Mouse (Mus musculus) monocyte, adult 5-6 weeks (primary cell): ENCODE measurements around the gene Tmem132c. TPM values are rescaled to one million over a fixed set of nuclear protein-coding genes. Genes with fewer than 3 reads are reported as not detected.

Source experiments
- ATAC-seq: fragments of 153-309, 156-312 bp; replicated peaks from 2 replicates; pipeline ENCODE4 v1.8.0; 2017; ENCODE audit warnings: mild to moderate bottlenecking; ENCODE audit not compliant: low TSS enrichment, insufficient number of reproducible peaks, severe bottlenecking, poor library complexity, low FRiP score
- total RNA-seq: library from RNA; stranded (forward); fragments of 200-1000, 200-491, 200-594 nt; gene quantifications from 3 replicates; pipeline ENCODE4 v1.2.3, GENCODE M21; 2017

Gene Tmem132c
- not detected in 3 replicates for total RNA-seq

DNA sequence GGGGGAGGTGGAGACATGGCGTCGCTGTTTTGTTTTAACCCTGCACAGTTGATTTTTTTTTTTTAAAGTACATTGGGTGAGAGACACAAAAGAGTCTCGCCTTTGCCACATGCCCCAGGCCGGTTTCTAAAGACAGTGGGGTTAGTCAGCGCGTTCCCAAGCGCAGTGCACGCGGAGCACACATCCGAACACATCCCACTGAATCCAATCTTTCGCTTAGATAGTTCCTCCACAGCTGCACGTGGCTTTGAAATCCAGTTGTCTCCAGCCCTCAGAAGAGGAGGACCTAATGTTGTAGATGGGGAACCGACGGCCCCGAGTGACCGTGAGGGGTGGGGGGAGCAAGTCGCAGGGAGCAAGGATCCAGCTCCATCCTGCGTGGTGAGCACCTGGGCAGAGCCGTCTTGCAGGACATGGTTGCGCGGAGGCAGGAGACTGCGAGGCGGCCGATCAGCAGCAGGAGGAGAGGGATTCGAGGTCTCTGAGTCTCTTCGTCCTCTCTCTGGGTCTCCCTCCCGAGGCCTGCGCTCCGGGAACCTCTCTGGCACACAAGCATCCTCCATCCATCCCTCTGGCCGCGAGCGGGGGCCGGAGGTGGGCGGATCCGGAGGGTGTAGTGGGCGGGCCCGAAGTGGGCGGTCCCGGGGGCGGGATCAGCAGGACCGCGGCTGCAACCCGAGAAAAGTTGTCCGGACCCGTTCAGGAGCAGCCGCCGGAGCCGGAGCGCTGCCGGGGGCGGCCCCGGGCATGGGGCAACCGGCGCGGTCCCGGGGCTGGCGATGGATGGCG is at the start of gene Tmem132c:
TSS of gene Tmem132c (plus strand) at position 673 of the 789 bp plus-strand sequence.
- no peak for ATAC-seq

DNA sequence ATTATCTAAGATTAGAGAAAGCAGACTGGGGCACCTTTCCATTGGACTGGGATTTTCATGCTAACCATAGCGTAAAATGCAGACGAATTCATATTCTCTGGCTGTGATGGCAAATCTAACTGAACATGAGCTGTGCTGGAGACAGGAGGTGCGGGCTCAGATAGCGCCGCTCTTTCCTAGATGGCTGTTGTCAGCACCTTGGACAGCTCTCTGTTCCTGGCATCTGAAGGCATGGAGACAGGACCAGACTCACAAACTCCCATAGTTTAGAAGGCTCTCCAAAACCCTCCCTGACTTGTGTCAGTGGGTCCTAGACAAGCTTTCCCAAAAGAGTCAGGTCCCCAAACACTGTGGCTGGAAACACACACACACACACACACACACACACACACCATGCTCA is 49.7 kb upstream of the Tmem132c start:
- no peak for ATAC-seq

- ATAC-seq: no peak
Observed at GRCm38 (mm10) chr5:127198850-127199249, 42.8 kb upstream of the Tmem132c start.

- no peak for ATAC-seq
Observed at GRCm38 (mm10) chr5:127204881-127205280, 36.7 kb upstream of the Tmem132c start.

- ATAC-seq: no peak
Observed at GRCm38 (mm10) chr5:127216389-127216788, 25.2 kb upstream of the Tmem132c start.

DNA sequence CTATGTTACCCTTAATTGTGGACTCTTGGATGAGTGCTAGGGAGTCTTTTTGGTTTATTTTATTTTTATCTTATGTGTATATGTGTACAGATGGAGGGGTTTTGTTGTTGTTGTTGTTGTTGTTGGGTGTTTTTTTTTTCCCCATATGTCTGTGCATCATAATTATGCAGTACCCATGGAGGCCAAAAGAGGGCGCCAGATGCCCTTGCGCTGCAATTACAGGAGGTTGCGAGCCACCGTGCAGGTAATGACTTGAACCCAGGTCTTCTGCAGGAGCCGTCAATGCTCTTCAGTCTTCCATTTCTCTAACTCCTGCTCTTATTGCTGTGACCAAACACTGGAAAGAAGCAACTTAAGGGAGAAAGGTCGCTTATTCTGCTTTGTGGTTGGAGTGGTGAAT is 23.9 kb upstream of the Tmem132c start:
- ATAC-seq: no peak

DNA sequence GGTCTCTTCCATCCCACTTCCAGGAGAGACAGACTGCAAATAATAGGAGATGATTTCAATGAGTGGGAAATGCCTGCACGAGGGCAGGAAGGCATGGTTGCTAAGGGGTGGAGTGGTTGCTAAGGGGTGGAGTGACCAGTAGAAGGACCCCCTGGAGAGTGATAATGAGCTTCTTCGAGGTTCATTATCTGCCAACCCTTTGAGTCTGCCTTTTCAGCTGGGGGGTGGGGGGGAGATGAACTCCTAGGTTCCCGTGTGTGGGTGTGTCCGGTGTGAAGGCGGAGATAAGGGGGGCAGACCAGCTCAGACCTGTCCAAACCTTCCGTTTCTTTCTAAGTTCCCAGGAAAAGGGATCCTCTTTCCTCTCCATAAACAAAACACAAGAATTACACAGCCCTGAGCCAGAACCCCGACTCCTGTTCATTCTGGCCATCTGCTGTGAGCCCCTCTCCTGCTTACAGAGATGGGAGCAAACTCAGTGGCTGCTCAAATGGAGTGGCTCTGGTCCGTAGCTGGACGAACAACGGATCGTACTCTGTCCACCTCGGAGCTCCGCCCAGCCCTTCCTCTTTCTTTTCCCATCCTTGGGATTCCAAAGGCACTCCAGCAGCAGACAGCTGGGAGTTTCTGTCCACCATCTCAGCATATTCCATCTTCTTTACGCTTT is 13.5 kb upstream of the Tmem132c start:
- ATAC-seq: no peak

GRCm38 (mm10) chr5:127234715-127235114 is 6.9 kb upstream of the Tmem132c start:
- no peak for ATAC-seq

GRCm38 (mm10) chr5:127235203-127235602 is 6.4 kb upstream of the Tmem132c start:
- ATAC-seq: no peak

DNA sequence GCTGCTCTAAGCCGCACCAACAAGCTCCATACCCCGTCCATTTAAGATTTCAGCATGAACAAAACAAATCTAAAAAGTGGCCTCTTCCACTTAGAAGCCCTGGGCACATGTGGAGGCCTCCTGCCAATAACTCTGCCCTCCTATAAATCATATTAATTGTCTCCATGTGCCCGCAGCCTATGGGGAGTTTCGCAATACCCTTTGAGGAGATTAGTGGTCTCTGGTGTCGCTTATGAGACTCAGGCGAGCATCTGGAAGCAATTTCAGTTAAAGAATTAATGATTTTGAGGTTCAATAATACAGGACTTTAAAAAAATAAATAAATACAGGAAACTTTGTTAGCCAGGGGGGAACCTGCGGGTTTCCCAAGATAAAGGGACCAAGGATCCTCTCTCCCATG is 1.9 kb upstream of the Tmem132c start:
- no peak for ATAC-seq

- ATAC-seq: no peak
Observed at GRCm38 (mm10) chr5:127240646-127241045, 962 bp upstream of the Tmem132c start.

DNA sequence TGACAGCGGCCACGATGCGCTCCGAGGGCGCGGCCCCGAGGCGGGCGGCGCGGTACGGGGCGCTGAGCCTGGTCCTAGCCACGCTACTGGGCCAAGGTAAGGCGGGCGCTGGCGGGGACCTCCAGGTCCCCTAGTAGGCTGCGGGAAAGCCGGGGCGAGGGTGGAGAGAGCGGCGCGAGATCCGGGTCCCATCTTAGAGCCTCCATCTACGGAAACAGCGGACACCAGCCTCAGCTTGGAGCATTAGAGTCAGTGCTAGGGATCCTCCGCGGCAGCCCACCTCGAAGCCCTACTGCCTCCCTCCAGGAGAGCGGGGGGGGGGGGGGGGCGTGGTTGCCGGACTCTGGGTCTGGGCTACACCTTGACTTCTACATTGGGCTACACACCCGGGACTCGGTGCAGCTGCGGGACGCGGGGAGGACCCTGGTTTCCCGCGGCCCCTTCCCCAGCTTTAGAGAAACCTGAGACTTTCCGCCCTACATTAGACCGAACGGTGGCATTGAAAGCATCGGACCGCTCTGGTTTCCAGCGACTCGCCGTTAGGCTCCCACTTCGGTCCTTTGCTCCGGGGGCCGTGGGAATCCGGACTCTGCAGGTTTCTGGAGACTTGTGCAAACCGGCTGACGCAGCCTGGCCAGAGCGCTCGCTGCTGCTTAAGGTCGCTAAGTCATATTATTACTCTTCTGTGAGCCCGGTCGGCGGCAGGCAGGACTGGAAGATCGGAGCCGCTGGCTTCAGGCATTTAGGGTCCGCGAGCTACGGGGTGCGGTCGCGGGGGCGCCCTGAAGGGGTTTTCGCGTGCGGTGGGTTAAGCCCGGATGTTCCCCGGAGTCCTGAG is 536 bp downstream of the Tmem132c start:
- ATAC-seq: no peak

- ATAC-seq: no peak
Observed at GRCm38 (mm10) chr5:127242763-127243160, 1.2 kb downstream of the Tmem132c start.

DNA sequence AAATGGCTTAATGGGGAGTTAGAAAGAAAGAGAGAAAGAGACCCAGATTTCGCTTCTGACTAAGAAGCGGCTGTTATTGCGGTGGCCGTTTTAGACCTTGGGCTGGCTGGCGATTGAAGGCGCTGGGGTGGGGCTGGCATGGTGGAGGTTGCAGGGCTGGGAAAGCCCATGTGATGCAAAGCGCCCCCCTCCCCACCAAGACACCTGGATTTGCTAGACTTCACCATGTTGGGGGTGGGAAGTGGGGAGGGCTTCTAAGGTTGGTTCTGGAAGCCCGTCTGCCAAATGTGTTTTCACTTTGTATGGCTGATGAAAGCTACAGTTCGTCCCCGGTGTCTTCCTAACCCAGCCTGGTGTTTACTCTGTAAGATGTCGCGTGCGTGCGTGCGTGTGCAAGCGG is 1.6 kb downstream of the Tmem132c start:
- no peak for ATAC-seq

DNA sequence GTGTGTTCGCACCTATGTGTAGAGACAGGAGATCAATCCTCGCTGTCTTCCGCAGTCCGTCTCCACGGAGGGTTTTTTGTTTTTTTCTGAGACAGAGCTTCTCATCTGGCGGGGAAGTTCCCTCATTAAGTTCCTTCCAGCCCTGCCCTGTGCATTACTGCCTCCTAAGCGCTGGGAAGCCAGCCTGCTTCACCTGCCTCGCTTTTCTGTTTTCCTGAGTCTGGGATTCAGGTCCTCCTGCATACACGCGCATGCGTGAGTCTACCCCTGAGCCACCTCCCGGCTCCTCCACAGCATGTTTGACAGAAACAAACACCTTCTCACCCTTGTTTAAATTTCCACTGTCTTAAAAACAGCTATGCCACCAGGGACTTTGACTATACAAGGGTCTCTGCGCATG is 2.0 kb downstream of the Tmem132c start:
- ATAC-seq: no peak

- ATAC-seq: no peak
Observed at GRCm38 (mm10) chr5:127253263-127253662, 11.7 kb downstream of the Tmem132c start.

DNA sequence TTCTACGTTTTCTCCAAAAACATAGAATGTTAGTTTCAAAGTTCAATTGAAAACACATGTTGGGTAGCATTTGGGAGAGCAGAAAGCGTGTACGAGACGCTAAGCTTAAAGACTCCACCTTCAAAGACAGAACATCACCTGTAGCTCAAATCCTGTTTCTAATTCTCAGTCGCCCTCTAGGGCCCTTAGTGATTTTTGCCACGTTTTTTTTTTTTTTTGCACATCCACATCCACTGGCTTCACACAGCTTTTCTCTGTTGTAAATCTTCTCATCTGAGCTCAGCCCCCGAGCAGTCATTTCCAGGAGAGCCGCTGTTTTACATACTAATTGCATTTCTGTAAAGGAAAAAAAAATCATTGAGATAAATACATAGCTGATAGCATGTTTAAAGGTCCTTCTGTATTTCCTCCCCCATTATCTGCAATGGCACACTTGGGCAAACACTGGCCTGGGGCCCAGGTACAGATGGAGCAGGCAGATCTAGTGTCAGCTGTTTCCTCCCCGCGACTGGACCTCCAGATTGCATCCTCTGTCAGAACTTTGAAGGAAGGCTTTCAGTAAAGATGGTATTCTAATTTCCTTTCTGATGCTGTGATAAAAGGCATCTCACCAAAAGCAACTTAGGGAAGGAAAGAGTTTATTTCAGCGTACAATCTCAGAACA is 15.5 kb downstream of the Tmem132c start:
- ATAC-seq: no peak

DNA sequence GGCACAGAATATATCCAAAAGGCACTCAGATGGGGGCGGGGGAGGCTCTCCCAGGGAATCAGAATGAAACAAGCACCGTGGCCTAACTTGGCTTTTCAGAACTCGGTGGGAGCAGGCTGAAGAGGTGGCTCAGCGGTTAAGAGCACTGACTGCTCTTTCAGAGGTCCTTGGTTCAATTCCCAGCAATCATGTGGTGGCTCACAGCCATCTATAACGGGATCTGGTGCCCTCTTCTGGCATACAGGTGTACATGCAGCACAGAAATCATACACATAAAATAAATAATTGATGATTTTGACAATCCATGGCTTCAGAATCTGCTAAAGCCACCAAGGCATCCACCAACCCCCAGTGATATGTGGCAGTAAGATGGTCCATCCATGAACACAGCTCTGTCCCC is 20.5 kb downstream of the Tmem132c start:
- ATAC-seq: no peak

DNA sequence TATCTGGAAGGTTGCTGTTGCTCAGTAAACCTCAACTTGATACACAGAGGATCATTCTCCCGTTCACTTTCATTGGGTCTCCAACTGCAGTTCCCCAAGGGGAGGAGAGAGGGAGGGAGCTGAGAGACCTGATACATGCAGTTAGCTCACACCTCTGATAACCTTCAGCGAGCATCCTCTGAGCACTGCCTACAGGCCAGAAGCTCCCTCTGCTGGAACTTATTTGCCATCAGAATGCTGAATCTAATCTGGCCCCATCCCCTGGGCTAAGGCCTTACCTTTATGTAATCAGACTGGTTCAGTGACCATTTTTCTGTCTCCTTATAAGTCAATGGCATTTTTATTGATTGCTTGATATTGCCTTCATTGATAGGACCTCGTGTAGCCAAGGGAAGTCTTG is 29.5 kb downstream of the Tmem132c start:
- ATAC-seq: no peak
